Mouse (Mus musculus) intestine, embryonic 14.5 days (tissue): Measurements from ENCODE around the gene Tmprss12. TPM values are rescaled to one million over a fixed set of nuclear protein-coding genes. Genes with fewer than 3 reads are reported as not detected.

Experiments
- ATAC-seq: fragments of 200-750 bp; cut with Nextera tagmentation; replicated peaks from 2 replicates; pipeline ENCODE4 v1.8.0; 2017; ENCODE audit warnings: low read depth, moderate number of reproducible peaks, moderate TSS enrichment, moderate library complexity; ENCODE audit not compliant: low FRiP score, low TSS enrichment
- DNase-seq: peaks from one replicate; pipeline ENCODE4 v3.0.0-alpha.2; 2018; ENCODE audit warnings: low spot score
- H3K27ac ChIP-seq: fragments of 300-500 bp; sonication (generic); 2 replicates; pipeline ENCODE4 v1.5.1; 2014; ENCODE audit warnings: low read depth, mild to moderate bottlenecking, control low read depth
- H3K27me3 ChIP-seq: fragments of 300-500 bp; sonication (generic); replicated peaks from 2 replicates; pipeline ENCODE4 v1.6.1; 2014; ENCODE audit warnings: low read length, control low read depth; ENCODE audit not compliant: control insufficient read depth, insufficient read depth
- H3K36me3 ChIP-seq: fragments of 300-500 bp; sonication (generic); 2 replicates; pipeline ENCODE4 v1.6.1; 2014; ENCODE audit warnings: low read length, control low read depth; ENCODE audit not compliant: control insufficient read depth, insufficient read depth
- H3K4me1 ChIP-seq: fragments of 300-500 bp; sonication (generic); replicated peaks from 2 replicates; pipeline ENCODE4 v1.6.1; 2014; ENCODE audit warnings: low read length, control low read depth, mixed read lengths; ENCODE audit not compliant: control insufficient read depth, insufficient read depth
- H3K4me2 ChIP-seq: fragments of 300-500 bp; sonication (generic); 2 replicates; pipeline ENCODE4 v1.6.1; 2014; ENCODE audit warnings: low read length
- H3K4me3 ChIP-seq: fragments of 300-500 bp; sonication (generic); 2 replicates; pipeline ENCODE4 v1.5.1; 2014; ENCODE audit warnings: low read depth, low read length, control low read depth, mixed read lengths
- H3K9ac ChIP-seq: fragments of 300-500 bp; sonication (generic); 2 replicates; pipeline ENCODE4 v1.6.1; 2014; ENCODE audit warnings: mild to moderate bottlenecking, low read length
- H3K9me3 ChIP-seq: fragments of 300-500 bp; sonication (generic); 2 replicates; pipeline ENCODE4 v1.6.1; 2016; ENCODE audit warnings: low read length, control low read depth; ENCODE audit not compliant: control insufficient read depth
- WGBS: fragments of 180-500 bp; shearing (Covaris S2); extraction: QIAGEN DNeasy Blood & Tissue Kit; methylation state at CpG from one replicate; pipeline ENCODE4 v1.1.7; 2014; 5-methylcytosine and 5-hydroxymethylcytosine counted together
- polyA plus RNA-seq: library from polyadenylated mRNA; unstranded; fragments of >200 nt; fragmentation: Nextera tagmentation; extraction: Ambion mirVana; gene quantifications from 2 replicates; pipeline ENCODE4 v1.2.1, GENCODE M21; 2014

Gene Tmprss12
- not detected in 2 replicates for polyA plus RNA-seq

DNA sequence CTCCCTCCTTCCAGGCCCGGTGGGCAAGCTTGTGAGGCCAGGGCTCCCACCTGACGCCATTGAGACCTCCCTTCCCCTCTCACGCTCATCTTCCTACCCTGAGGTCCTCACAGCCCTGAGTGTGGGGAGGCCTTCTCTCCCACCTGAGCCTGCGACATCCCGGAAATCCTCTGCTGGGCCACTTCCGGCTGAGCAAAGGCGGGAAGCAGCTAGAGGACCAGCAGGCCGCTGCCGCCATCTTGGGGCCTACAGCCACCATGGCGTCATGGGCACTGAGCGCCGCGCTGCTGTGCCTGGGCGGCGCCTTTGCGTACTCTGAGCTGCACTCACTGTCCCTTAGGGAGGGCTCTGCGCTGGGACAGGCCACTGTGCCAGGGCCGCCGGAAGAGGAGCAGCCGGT, at the start of gene Tmprss12:
Gene Tmprss12 (plus strand): TSS at position 212 of the 400 bp plus-strand sequence.
- no peak within 1 kb of the TSS for H3K27ac ChIP-seq
- ATAC-seq (no peak), DNase-seq (no peak)
- WGBS = 99% methylated on average over 20 of the region's 20 CpGs
- H3K9ac ChIP-seq = no peak within 1 kb of the TSS
- no peak within 1 kb of the TSS for H3K4me2 ChIP-seq
- no peak within 1 kb of the TSS for H3K4me3 ChIP-seq
- no peaks in the 10 kb centered on the region for H3K4me1 ChIP-seq
- no peaks in the 10 kb centered on the region for H3K36me3 ChIP-seq
- H3K27me3 ChIP-seq = no peaks in the 10 kb centered on the region
- no peaks in the 10 kb centered on the region for H3K9me3 ChIP-seq

DNA sequence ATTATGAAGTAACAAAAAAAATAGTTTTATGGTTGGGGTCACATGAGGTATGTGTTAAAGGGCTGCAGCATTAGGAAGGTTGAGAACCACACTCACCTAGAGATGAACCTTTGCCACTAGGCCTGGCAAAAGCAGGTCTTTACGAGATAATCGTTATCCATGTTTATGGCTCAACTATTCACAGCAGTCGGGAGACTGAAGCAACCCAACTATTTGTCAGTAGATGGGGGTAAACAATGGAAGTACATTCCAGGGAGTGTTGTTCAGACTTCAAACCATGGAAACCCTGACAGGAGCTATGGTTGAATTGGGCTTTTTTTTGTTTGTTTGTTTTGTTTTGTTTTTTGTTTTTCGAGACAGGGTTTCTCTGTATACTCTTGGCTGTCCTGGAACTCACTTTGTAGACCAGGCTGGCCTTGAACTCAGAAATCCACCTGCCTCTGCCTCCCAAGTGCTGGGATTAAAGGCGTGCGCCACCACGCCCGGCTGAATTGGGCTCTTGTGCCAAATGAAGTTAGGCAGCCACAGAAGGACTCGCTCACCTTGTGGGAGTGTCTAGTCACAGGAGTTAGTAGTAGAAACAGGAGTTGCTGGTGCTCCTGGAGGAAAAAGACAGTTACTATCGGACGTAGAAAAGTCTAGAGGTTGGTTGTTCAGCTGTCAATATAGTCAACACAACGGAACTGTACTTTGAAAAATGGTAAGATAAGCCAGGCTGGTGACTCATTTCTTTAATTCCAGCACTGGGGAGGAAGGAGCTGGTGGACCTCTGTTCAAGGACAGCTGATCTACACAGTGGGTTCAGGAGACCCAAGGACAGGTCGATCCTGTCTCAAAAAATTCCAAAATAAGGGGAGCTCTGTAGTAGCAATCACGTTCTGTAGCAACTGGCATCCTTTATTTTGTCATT, 48.8 kb upstream of the Tmprss12 start:
- Histone ChIP-seq H3K27ac (no peak overlapping the region), H3K27me3 (no peaks in the 10 kb centered on the region), H3K9ac (no peak overlapping the region), H3K4me3 (no peak overlapping the region), H3K4me2 (no peak overlapping the region), H3K4me1 (peaks cover 8% of the 10 kb centered on the region), H3K9me3 (no peaks in the 10 kb centered on the region), H3K36me3 (peaks cover 41% of the 10 kb centered on the region)
- DNase-seq (no peak), ATAC-seq (no peak)
- WGBS = 84% methylated on average over 14 of the region's 14 CpGs

DNA sequence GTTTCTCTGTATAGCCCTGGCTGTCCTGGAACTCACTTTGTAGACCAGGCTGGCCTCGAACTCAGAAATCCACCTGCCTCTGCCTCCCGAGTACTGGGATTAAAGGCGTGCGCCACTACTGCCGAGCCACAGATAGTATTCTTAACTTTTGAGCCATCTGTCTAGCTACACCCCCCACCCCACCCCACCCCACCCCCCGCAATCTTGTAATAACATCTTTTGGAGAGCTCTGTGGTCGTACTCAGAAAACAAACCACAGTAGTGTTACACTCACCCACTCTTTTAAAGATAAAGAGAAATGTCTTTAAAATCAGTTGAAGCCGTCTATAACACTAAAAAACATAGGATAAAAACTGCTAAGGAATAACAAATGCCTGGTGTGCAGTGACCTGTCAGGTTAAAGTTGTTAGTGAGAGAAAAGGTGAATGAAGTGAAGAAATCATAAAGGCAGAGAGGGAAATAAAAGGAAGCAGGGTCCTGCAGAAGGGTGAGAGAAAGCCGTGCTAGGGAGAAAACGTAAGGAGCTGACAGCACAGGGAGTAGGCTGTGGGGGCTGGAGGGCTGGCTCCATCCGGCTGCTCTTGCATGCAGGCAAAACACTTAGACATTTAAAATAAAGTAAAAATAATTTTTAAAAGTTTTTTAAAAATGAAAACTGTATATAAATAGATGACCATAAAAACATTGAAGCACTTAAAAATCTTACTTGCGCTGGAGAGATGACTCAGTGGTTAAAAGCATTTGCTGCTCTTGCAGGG, 45.2 kb upstream of the Tmprss12 start:
- Histone ChIP-seq H3K36me3 (peaks cover 63% of the 10 kb centered on the region), H3K9me3 (no peaks in the 10 kb centered on the region), H3K4me2 (no peak overlapping the region), H3K4me1 (no peaks in the 10 kb centered on the region), H3K4me3 (no peak overlapping the region), H3K9ac (no peak overlapping the region), H3K27ac (no peak overlapping the region), H3K27me3 (no peaks in the 10 kb centered on the region)
- 89% methylated on average over 12 of the region's 12 CpGs for WGBS
- DNase-seq (no peak), ATAC-seq (no peak)

GRCm38 (mm10) chr15:100236952-100237351, 43.7 kb upstream of the Tmprss12 start:
- no peak overlapping the region for H3K4me2 ChIP-seq
- no peak for ATAC-seq
- WGBS = 85% methylated on average over 6 of the region's 6 CpGs
- H3K9me3 ChIP-seq = no peaks in the 10 kb centered on the region
- H3K4me1 ChIP-seq = no peaks in the 10 kb centered on the region
- DNase-seq = no peak
- H3K9ac ChIP-seq = no peak overlapping the region
- no peak overlapping the region for H3K27ac ChIP-seq
- H3K4me3 ChIP-seq = no peak overlapping the region
- H3K27me3 ChIP-seq = no peaks in the 10 kb centered on the region
- H3K36me3 ChIP-seq = peaks cover 79% of the 10 kb centered on the region

GRCm38 (mm10) chr15:100241780-100242179, 38.9 kb upstream of the Tmprss12 start:
- 95% methylated on average over 6 of the region's 6 CpGs for WGBS
- Histone ChIP-seq H3K9ac (no peak overlapping the region), H3K9me3 (no peaks in the 10 kb centered on the region), H3K27me3 (no peaks in the 10 kb centered on the region), H3K36me3 (peaks cover 81% of the 10 kb centered on the region), H3K4me2 (no peak overlapping the region), H3K4me3 (no peak overlapping the region), H3K27ac (no peak overlapping the region), H3K4me1 (no peaks in the 10 kb centered on the region)
- DNase-seq = no peak
- ATAC-seq = no peak

- Histone ChIP-seq H3K4me2 (no peak overlapping the region), H3K9ac (no peak overlapping the region), H3K27me3 (no peaks in the 10 kb centered on the region), H3K4me3 (no peak overlapping the region), H3K4me1 (no peaks in the 10 kb centered on the region), H3K36me3 (peaks cover 93% of the 10 kb centered on the region), H3K27ac (no peak overlapping the region), H3K9me3 (no peaks in the 10 kb centered on the region)
- no peak for ATAC-seq
- WGBS = 94% methylated on average over 7 of the region's 7 CpGs
- no peak for DNase-seq
Observed at GRCm38 (mm10) chr15:100245951-100246350, 34.7 kb upstream of the Tmprss12 start.

GRCm38 (mm10) chr15:100247296-100247695, 33.3 kb upstream of the Tmprss12 start:
- ATAC-seq (no peak), DNase-seq (no peak)
- Histone ChIP-seq H3K4me2 (no peak overlapping the region), H3K27me3 (no peaks in the 10 kb centered on the region), H3K4me3 (no peak overlapping the region), H3K9me3 (no peaks in the 10 kb centered on the region), H3K27ac (no peak overlapping the region), H3K9ac (no peak overlapping the region), H3K4me1 (no peaks in the 10 kb centered on the region), H3K36me3 (peaks cover 93% of the 10 kb centered on the region)
- WGBS = 91% methylated on average over 9 of the region's 9 CpGs

DNA sequence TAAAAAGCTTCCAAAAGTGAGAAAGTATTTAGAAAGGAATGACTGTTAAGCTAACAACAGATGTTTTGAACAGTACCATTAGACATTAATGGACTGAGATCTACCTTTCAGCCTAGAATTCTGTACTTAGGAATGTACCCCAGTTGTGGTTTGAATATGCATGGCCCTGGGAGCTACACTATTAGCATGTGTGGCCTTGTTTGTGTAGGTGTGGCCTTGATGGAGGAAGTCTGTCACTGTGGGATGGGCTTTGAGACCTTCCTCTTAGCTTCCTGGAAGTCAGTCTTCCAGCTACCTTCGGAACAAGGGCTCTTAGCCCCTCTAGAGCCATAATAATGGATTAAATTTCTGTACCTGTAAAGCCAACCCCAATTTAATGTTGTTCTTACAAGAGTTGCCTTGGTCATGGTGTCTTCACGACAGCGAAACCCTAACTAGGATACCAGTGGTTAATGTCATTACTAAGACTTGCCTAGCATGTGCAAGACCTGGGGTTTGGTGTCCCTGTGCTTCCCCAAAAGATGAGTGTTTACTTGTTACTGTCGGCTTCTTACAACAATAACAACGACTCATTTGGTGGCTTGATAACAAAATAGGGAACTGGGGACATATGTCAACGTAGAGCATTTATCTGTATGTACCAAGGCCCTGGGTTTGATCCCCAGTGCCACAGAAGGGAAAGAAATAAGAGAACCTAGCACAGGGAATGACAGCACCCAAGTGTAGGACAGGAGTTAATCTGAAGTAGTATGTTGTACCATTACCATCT, 31.8 kb upstream of the Tmprss12 start:
- Histone ChIP-seq H3K9me3 (no peaks in the 10 kb centered on the region), H3K9ac (no peak overlapping the region), H3K4me1 (no peaks in the 10 kb centered on the region), H3K27me3 (no peaks in the 10 kb centered on the region), H3K36me3 (peaks cover 94% of the 10 kb centered on the region), H3K4me3 (no peak overlapping the region), H3K4me2 (no peak overlapping the region), H3K27ac (no peak overlapping the region)
- WGBS = 92% methylated on average over 6 of the region's 6 CpGs
- no peak for ATAC-seq
- no peak for DNase-seq
